Mouse (Mus musculus): ENCODE data around the gene Cdh13. TPM values are rescaled to one million over a fixed set of nuclear protein-coding genes. Genes with fewer than 3 reads are reported as not detected.

The Cdh13 gene
- polyA plus RNA-seq, 2 experiments: 9.3 to 25.2 TPM

- no peaks in the 10 kb centered on the region for H3K4me1 ChIP-seq (ENCODE audit: control insufficient read depth, insufficient read depth, low read length)
- H3K9me3 ChIP-seq (ENCODE audit: control insufficient read depth, low read length): 0 out of 2 replicates have a peak, but pooled peaks cover 7% of the 10 kb centered on the region
- no peak for ATAC-seq (ENCODE audit: low FRiP score, low read depth)
- H3K4me3 ChIP-seq (replicated peaks; ENCODE audit: low read length): no peak overlapping the region
- WGBS: 72% methylated on average over 5 of the region's 5 CpGs
- TF ChIP-seq POLR2A (IDR thresholded peaks at IDR 0.05; ENCODE audit: borderline replicate concordance, extremely low read depth, insufficient read depth, insufficient read length): no peak
- no peaks in the 10 kb centered on the region for H3K36me3 ChIP-seq (ENCODE audit: control insufficient read depth, insufficient read depth, low read length)
- H3K4me2 ChIP-seq (replicated peaks; ENCODE audit: low read depth, low read length, severe bottlenecking): no peak overlapping the region
- no peak overlapping the region for H3K9ac ChIP-seq (ENCODE audit: low read depth, low read length, severe bottlenecking)
- H3K27ac ChIP-seq (replicated peaks; ENCODE audit: low read depth, low read length): no peak overlapping the region
- no peaks in the 10 kb centered on the region for H3K27me3 ChIP-seq (ENCODE audit: control insufficient read depth, insufficient read depth, low read length)
- DNase-seq (ENCODE audit: low spot score): no peak
Measured at GRCm38 (mm10) chr8:118249319-118249718, 34.2 kb upstream of the Cdh13 start.

- WGBS: 90% methylated on average over 7 of the region's 7 CpGs
- H3K27me3 ChIP-seq (ENCODE audit: control insufficient read depth, insufficient read depth, low read length): no peaks in the 10 kb centered on the region
- TF ChIP-seq POLR2A (IDR thresholded peaks at IDR 0.05; ENCODE audit: borderline replicate concordance, extremely low read depth, insufficient read depth, insufficient read length): no peak
- no peak overlapping the region for H3K4me3 ChIP-seq (replicated peaks; ENCODE audit: low read length)
- no peaks in the 10 kb centered on the region for H3K36me3 ChIP-seq (ENCODE audit: control insufficient read depth, insufficient read depth, low read length)
- no peaks in the 10 kb centered on the region for H3K4me1 ChIP-seq (ENCODE audit: control insufficient read depth, insufficient read depth, low read length)
- no peak overlapping the region for H3K9ac ChIP-seq (ENCODE audit: low read depth, low read length, severe bottlenecking)
- DNase-seq (ENCODE audit: low spot score) (no peak), ATAC-seq (ENCODE audit: low FRiP score, low read depth) (no peak)
- 0 out of 2 replicates have a peak, but pooled peaks cover 7% of the 10 kb centered on the region for H3K9me3 ChIP-seq (ENCODE audit: control insufficient read depth, low read length)
- no peak overlapping the region for H3K4me2 ChIP-seq (replicated peaks; ENCODE audit: low read depth, low read length, severe bottlenecking)
- no peak overlapping the region for H3K27ac ChIP-seq (replicated peaks; ENCODE audit: low read depth, low read length)
Measured at GRCm38 (mm10) chr8:118249923-118250322, 33.6 kb upstream of the Cdh13 start.

DNA sequence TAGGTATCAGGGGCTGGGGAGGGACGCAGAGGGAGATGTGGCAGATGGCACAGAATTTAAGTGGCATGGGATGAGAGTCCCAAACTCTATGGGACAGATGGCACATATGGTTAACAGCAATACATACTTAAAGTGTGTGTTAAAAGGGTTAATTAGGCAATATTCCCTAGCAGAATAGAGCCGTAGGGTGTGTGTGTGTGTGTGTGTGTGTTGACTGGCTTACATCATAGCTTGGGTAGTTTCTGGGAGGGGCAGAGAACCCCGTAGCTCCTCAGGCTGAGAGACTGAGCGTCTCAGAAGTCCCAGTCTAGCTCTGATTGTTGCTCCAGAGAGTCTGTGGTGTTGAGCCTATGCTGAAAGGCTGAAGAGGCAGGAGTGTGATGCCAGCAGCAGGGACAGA, 20.4 kb upstream of the Cdh13 start:
- 33% methylated on average over 4 of the region's 4 CpGs for WGBS
- H3K4me2 ChIP-seq (replicated peaks; ENCODE audit: low read depth, low read length, severe bottlenecking): no peak overlapping the region
- H3K4me3 ChIP-seq (replicated peaks; ENCODE audit: low read length): no peak overlapping the region
- no peaks in the 10 kb centered on the region for H3K9me3 ChIP-seq (ENCODE audit: control insufficient read depth, low read length)
- H3K27me3 ChIP-seq (ENCODE audit: control insufficient read depth, insufficient read depth, low read length): no peaks in the 10 kb centered on the region
- no peak overlapping the region for H3K9ac ChIP-seq (ENCODE audit: low read depth, low read length, severe bottlenecking)
- no peak for TF ChIP-seq POLR2A (IDR thresholded peaks at IDR 0.05; ENCODE audit: borderline replicate concordance, extremely low read depth, insufficient read depth, insufficient read length)
- no peak for ATAC-seq (ENCODE audit: low FRiP score, low read depth)
- H3K4me1 ChIP-seq (ENCODE audit: control insufficient read depth, insufficient read depth, low read length): no peaks in the 10 kb centered on the region; the same call in 1 of the 2 replicates
- no peak overlapping the region for H3K27ac ChIP-seq (replicated peaks; ENCODE audit: low read depth, low read length)
- H3K36me3 ChIP-seq (ENCODE audit: control insufficient read depth, insufficient read depth, low read length): no peaks in the 10 kb centered on the region
- no peak for DNase-seq (ENCODE audit: low spot score)

DNA sequence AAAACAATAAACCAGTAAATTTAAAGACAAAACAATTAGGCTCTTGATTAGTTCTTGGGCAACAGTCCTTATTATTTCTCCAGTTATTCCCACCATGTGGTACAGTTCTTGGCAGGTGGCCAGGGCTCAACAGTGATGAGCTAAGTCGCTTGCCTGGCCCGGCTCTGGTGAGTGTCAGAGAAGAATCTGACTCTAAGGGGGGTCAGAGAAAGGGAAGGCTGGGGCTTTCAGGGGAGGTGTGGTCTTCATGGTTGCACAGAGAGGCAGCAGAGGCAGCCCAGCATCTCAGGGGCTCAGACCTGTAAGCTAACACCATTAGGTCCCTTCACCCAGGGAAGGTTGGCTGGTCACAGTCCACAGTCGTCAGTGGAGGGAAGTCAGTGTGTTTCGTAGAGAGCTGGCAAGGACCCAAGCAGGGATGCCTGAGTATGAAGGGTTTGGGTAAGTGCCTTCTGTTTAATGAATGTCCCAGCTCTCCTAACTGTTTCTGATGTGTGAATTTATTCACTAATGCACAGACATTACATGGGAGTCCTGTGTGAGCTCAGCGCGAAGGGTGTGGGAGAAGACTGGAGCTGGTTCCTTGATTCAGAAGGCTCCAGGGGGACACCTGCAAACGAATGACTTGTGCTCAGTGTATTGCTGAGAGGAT, 12.7 kb upstream of the Cdh13 start:
- no peak overlapping the region for H3K9ac ChIP-seq (ENCODE audit: low read depth, low read length, severe bottlenecking)
- TF ChIP-seq POLR2A (IDR thresholded peaks at IDR 0.05; ENCODE audit: borderline replicate concordance, extremely low read depth, insufficient read depth, insufficient read length): no peak
- H3K27ac ChIP-seq (replicated peaks; ENCODE audit: low read depth, low read length): no peak overlapping the region
- 19% methylated on average over 7 of the region's 7 CpGs for WGBS
- H3K4me1 ChIP-seq (ENCODE audit: control insufficient read depth, insufficient read depth, low read length): peaks cover 16% of the 10 kb centered on the region
- peak; percentile 36; the same call in 1 of the 2 replicates for ATAC-seq (ENCODE audit: low FRiP score, low read depth)
- H3K9me3 ChIP-seq (ENCODE audit: control insufficient read depth, low read length): no peaks in the 10 kb centered on the region
- DNase-seq (ENCODE audit: low spot score): peak; percentile 58
- no peaks in the 10 kb centered on the region; the same call in 1 of the 2 replicates for H3K27me3 ChIP-seq (ENCODE audit: control insufficient read depth, insufficient read depth, low read length)
- no peak overlapping the region for H3K4me3 ChIP-seq (replicated peaks; ENCODE audit: low read length)
- H3K4me2 ChIP-seq (replicated peaks; ENCODE audit: low read depth, low read length, severe bottlenecking): no peak overlapping the region
- H3K36me3 ChIP-seq (ENCODE audit: control insufficient read depth, insufficient read depth, low read length): no peaks in the 10 kb centered on the region

DNA sequence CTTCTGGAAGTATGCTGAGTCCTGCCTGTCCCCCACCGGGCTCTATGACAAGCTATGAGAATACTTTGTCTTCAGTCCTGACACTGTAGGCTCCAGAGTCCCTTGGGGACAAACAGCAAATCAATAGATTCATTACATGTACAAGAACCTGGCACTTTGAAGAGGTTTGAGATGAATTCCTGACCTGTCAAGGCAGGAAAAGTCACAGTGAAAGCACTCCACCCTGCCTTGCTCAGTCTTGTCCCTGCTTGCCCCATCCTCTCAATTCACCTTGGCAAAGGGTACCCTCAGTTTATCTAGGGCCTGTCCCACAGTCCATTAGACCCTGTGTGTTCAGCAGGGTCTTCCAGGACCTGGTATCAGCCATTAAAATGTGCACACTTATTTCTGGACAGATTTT, 11.0 kb upstream of the Cdh13 start:
- Histone ChIP-seq H3K4me3 (replicated peaks; ENCODE audit: low read length) (no peak overlapping the region), H3K36me3 (ENCODE audit: control insufficient read depth, insufficient read depth, low read length) (no peaks in the 10 kb centered on the region), H3K27me3 (ENCODE audit: control insufficient read depth, insufficient read depth, low read length) (no peaks in the 10 kb centered on the region; the same call in 1 of the 2 replicates), H3K9ac (ENCODE audit: low read depth, low read length, severe bottlenecking) (no peak overlapping the region), H3K27ac (replicated peaks; ENCODE audit: low read depth, low read length) (no peak overlapping the region), H3K4me2 (replicated peaks; ENCODE audit: low read depth, low read length, severe bottlenecking) (no peak overlapping the region), H3K9me3 (ENCODE audit: control insufficient read depth, low read length) (no peaks in the 10 kb centered on the region), H3K4me1 (ENCODE audit: control insufficient read depth, insufficient read depth, low read length) (peaks cover 16% of the 10 kb centered on the region)
- no peak for ATAC-seq (ENCODE audit: low FRiP score, low read depth)
- no peak for DNase-seq (ENCODE audit: low spot score)
- no peak for TF ChIP-seq POLR2A (IDR thresholded peaks at IDR 0.05; ENCODE audit: borderline replicate concordance, extremely low read depth, insufficient read depth, insufficient read length)
- 71% methylated on average over 1 of the region's 1 CpGs for WGBS

Measured in limb, embryonic 14.5 days (tissue).